Comparison of ENCODE assay signal across 20 mouse cellular contexts in the genomic region with DNA sequence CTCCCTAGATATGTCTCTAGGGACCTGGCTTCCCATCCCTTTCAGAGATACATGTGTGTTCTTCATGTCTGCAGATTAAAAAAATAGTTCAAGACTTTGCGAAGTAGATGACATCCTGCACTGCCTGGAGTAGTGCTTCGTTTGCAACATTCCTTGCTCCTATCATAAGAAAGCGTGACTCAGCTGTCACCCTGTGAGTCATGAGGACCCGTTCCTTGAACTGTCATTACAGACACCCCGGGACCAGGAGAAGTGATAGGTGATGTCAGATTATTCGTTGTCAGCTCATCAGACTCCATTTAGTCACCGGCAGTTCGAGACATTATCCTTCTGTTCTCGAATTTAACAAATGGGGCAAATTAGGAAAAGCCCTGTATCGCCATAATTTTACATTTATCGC.
A peak's percentile ranks its signal among the peaks of the same experiment; 100 is the strongest.
DNase-seq lines count a peak whose midpoint lies in the region; ATAC-seq and TF ChIP-seq lines count a peak whose summit lies in the region.
"Had no signal": no experiment of that assay in that cellular context is flagged by ENCODE, and none has a peak within 500 bp of the region (broad histone marks: within the 10 kb centered on the region; RNA-seq: fewer than 3 reads in every experiment).

No protein-coding gene starts in this region.

- H3K27me3 ChIP-seq in intestine, postnatal 0 days (replicated peaks; ENCODE audit: control insufficient read depth, insufficient read depth, low read length): no peaks in the 10 kb centered on the region
- H3K27me3 ChIP-seq: embryonic facial prominence, embryonic 13.5 days; forebrain, embryonic 12.5 days; heart, embryonic 12.5 days; Patski had no signal

- no peaks in the 10 kb centered on the region for H3K36me3 ChIP-seq in intestine, postnatal 0 days (ENCODE audit: control insufficient read depth, insufficient read depth)
- H3K36me3 ChIP-seq: embryonic facial prominence, embryonic 13.5 days; forebrain, embryonic 12.5 days; heart, embryonic 12.5 days; hindbrain, embryonic 10.5 days had no signal

- H3K4me1 ChIP-seq in intestine, postnatal 0 days (replicated peaks; ENCODE audit: control insufficient read depth, insufficient read depth, low read length): peaks cover 7% of the 10 kb centered on the region; the same call in 1 of the 2 replicates
- H3K4me1 ChIP-seq: forebrain, embryonic 12.5 days; hindbrain, embryonic 10.5 days had no signal

- H3K9ac ChIP-seq in intestine, postnatal 0 days (ENCODE audit: low read depth, low read length): no peak overlapping the region
- H3K9ac ChIP-seq: embryonic facial prominence, embryonic 13.5 days; forebrain, embryonic 12.5 days; heart, embryonic 12.5 days; hindbrain, embryonic 14.5 days had no signal

- peak; percentile 89 for ATAC-seq in intestine, postnatal 0 days
- ATAC-seq: activated CD4-positive, CD25-positive, alpha-beta regulatory T cell, adult 4 months; Patski had no signal

- WGBS in intestine, postnatal 0 days: 68% methylated on average over 11 of the region's 11 CpGs

- no peak overlapping the region for H3K4me2 ChIP-seq in intestine, postnatal 0 days (replicated peaks; ENCODE audit: low read depth)
- H3K4me2 ChIP-seq: embryonic facial prominence, embryonic 13.5 days; forebrain, embryonic 12.5 days; heart, embryonic 12.5 days; hindbrain, embryonic 14.5 days had no signal

- H3K27ac ChIP-seq in intestine, postnatal 0 days (ENCODE audit: low read depth, low read length): 0 out of 2 replicates have a peak overlapping the region, but pooled peaks have one; percentile 2
- H3K27ac ChIP-seq: embryonic facial prominence, embryonic 13.5 days; forebrain, embryonic 12.5 days; gastrocnemius, adult 2 months; hindbrain, embryonic 10.5 days; hindbrain, embryonic 14.5 days had no signal

- peak; percentile 42 to 71 for DNase-seq in adrenal gland, adult (ENCODE audit: inconsistent age in 2 of 2, low spot score in 1 of 2)
- DNase-seq in adrenal gland, postnatal 4 days (ENCODE audit: low spot score in 2 of 2): no peak
- DNase-seq in 3T3-L1 (ENCODE audit: low read depth, low spot score): peak; percentile 25
- DNase-seq in adrenal gland, postnatal 14 days: peak; percentile 54
- no peak for DNase-seq in ovary, adult 18-20 months (ENCODE audit: low spot score)
- no peak for DNase-seq in urinary bladder, postnatal 36 days (ENCODE audit: low spot score in 2 of 2)
- DNase-seq: cerebellum, adult 18-20 months; cerebellum, adult 9-11 months; cerebellum, postnatal 36 days; gastrocnemius, adult 2 months; gastrocnemius, postnatal 25 days; kidney, adult 18-20 months had no signal

- no peak for TF ChIP-seq CTCF in intestine, postnatal 0 days (IDR thresholded peaks at IDR 0.05; ENCODE audit: low read depth)

- H3K4me3 ChIP-seq in intestine, postnatal 0 days (ENCODE audit: low read depth, low read length): no peak overlapping the region
- H3K4me3 ChIP-seq: embryonic facial prominence, embryonic 13.5 days; forebrain, embryonic 12.5 days; gastrocnemius, adult 2 months; heart, embryonic 12.5 days; hindbrain, embryonic 10.5 days had no signal

- H3K9me3 ChIP-seq in intestine, postnatal 0 days (ENCODE audit: control insufficient read depth): no peaks in the 10 kb centered on the region
- H3K9me3 ChIP-seq: embryonic facial prominence, embryonic 13.5 days; forebrain, embryonic 12.5 days; heart, embryonic 12.5 days; hindbrain, embryonic 10.5 days had no signal

Comparison
In these comparisons a context has a peak if more than half of its experiments do, and no peak if none do; other contexts are left out.
1. DNase-seq: peak in adrenal gland, adult (2 of 2), 3T3-L1 (single experiment) and adrenal gland, postnatal 14 days (single experiment); none in adrenal gland, postnatal 4 days (0 of 2), ovary, adult 18-20 months (single experiment) and urinary bladder, postnatal 36 days (0 of 2).